ENCODE assay signal across 8 mouse cellular contexts in the genomic region with DNA sequence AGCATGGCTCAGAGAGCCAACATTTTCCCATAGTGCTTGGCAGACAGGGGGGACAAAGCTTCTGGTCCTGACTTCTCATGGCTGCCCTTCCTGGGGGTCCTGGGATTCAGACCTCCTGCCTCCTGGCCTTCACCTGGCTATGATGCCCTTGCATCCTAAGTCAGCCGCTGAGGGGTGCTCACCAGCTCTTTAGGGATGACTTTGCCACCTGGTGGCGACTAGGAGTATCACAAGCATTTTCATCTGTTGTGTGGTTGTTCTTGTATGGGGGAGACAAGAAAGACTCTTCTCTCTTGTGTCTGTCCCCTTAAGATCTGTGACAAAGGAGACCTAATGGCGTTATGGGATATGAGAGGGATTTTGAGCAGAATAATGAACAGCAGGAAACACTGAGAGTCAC. TPM values are rescaled to one million over a fixed set of nuclear protein-coding genes. Genes with fewer than 3 reads are reported as not detected.
DNase-seq lines count a peak whose midpoint lies in the region; ATAC-seq and TF ChIP-seq lines count a peak whose summit lies in the region.

No protein-coding gene starts in this region.

- no peaks in the 10 kb centered on the region for H3K9me3 ChIP-seq in heart, embryonic 10.5 days
- H3K9me3 ChIP-seq in liver, embryonic 13.5 days (replicated peaks), result no peaks in the 10 kb centered on the region
- H3K9me3 ChIP-seq in neural tube, embryonic 13.5 days, result no peaks in the 10 kb centered on the region

- peak overlapping the region; percentile 38 for H3K4me2 ChIP-seq in liver, embryonic 13.5 days
- H3K4me2 ChIP-seq in neural tube, embryonic 13.5 days, result no peak overlapping the region

- H3K9ac ChIP-seq in heart, adult 2 months (ENCODE audit: low read depth, low read length), result no peak overlapping the region
- H3K9ac ChIP-seq in liver, embryonic 13.5 days, result peak overlapping the region; percentile 92; the same call in 1 of the 2 replicates
- H3K9ac ChIP-seq in neural tube, embryonic 13.5 days, result no peak overlapping the region

- peak; percentile 60 to 73 for DNase-seq in heart, adult 2 months
- no peak for DNase-seq in heart, embryonic 10.5 days (ENCODE audit: low spot score)
- DNase-seq in cerebellum, adult 8-10 months, result peak; percentile 77
- DNase-seq in frontal cortex, postnatal 14 days (ENCODE audit: low spot score in 2 of 2), result peak; percentile 40 to 70
- DNase-seq in kidney, adult 9 months, result peak; percentile 63
- DNase-seq in liver, embryonic 13.5 days, result peak; percentile 67
- DNase-seq in telencephalon, adult 2 months (ENCODE audit: low read depth, low spot score), result peak; percentile 42

- H3K4me3 ChIP-seq in heart, adult 2 months, result no peak overlapping the region
- no peak overlapping the region for H3K4me3 ChIP-seq in heart, embryonic 10.5 days
- H3K4me3 ChIP-seq in liver, embryonic 13.5 days (replicated peaks), result no peak overlapping the region
- H3K4me3 ChIP-seq in neural tube, embryonic 13.5 days, result no peak overlapping the region

- 14% methylated on average over 3 of the region's 3 CpGs for WGBS in heart, adult 2 months
- WGBS in heart, embryonic 10.5 days, result 22% methylated on average over 3 of the region's 3 CpGs
- 7% methylated on average over 3 of the region's 3 CpGs for WGBS in liver, embryonic 13.5 days (ENCODE audit: insufficient replicate concordance)
- 6% methylated on average over 3 of the region's 3 CpGs for WGBS in neural tube, embryonic 13.5 days

- intact Hi-C loops in heart, adult 2 months (cut with DNase I), result loop anchor here (1.0 to 2.0 kb wide), 2 partner anchors 33 to 90 kb away; no protein-coding TSS in a partner anchor

- no peak for ATAC-seq in liver, embryonic 13.5 days (ENCODE audit: low read depth)
- ATAC-seq in neural tube, embryonic 13.5 days (ENCODE audit: low read depth), result peak; percentile 38; the same call in 1 of the 2 replicates

- TF ChIP-seq EP300 in heart, adult 2 months (IDR thresholded peaks at IDR 0.05; ENCODE audit: insufficient read depth, low read depth, low read length), result no peak

- H3K27ac ChIP-seq in heart, adult 2 months, result no peak overlapping the region
- no peak overlapping the region for H3K27ac ChIP-seq in heart, embryonic 10.5 days
- H3K27ac ChIP-seq in liver, embryonic 13.5 days, result peak overlapping the region; percentile 99
- no peak overlapping the region for H3K27ac ChIP-seq in neural tube, embryonic 13.5 days (replicated peaks)

- H3K79me2 ChIP-seq in heart, adult 2 months (replicated peaks; ENCODE audit: control insufficient read depth, insufficient read depth, low read length), result no peaks in the 10 kb centered on the region

- peak; percentile 96 for TF ChIP-seq CTCF in heart, adult 2 months (IDR thresholded peaks at IDR 0.05)

- no peaks in the 10 kb centered on the region for H3K27me3 ChIP-seq in heart, adult 2 months (ENCODE audit: control insufficient read depth, insufficient read depth, low read length)
- H3K27me3 ChIP-seq in heart, embryonic 10.5 days (ENCODE audit: insufficient read depth, poor library complexity, severe bottlenecking), result no peaks in the 10 kb centered on the region
- no peaks in the 10 kb centered on the region for H3K27me3 ChIP-seq in liver, embryonic 13.5 days
- H3K27me3 ChIP-seq in neural tube, embryonic 13.5 days, result no peaks in the 10 kb centered on the region

- no peaks in the 10 kb centered on the region for H3K36me3 ChIP-seq in heart, adult 2 months (ENCODE audit: control insufficient read depth, insufficient read depth, low read length)
- H3K36me3 ChIP-seq in heart, embryonic 10.5 days, result peaks cover 57% of the 10 kb centered on the region
- peaks cover 69% of the 10 kb centered on the region for H3K36me3 ChIP-seq in liver, embryonic 13.5 days
- peaks cover 74% of the 10 kb centered on the region for H3K36me3 ChIP-seq in neural tube, embryonic 13.5 days

- TF ChIP-seq POLR2A in heart, adult 2 months (IDR thresholded peaks at IDR 0.05; ENCODE audit: insufficient read depth, low read depth, low read length), result no peak

- H3K4me1 ChIP-seq in heart, adult 2 months (ENCODE audit: control insufficient read depth, insufficient read depth, low read length), result no peaks in the 10 kb centered on the region
- peaks cover 24% of the 10 kb centered on the region for H3K4me1 ChIP-seq in heart, embryonic 10.5 days
- peaks cover 46% of the 10 kb centered on the region for H3K4me1 ChIP-seq in liver, embryonic 13.5 days (replicated peaks)
- peaks cover 17% of the 10 kb centered on the region for H3K4me1 ChIP-seq in neural tube, embryonic 13.5 days (replicated peaks)

RNA-seq across cellular contexts. Expression of gene Tpbgl, which starts 36.8 kb away (rescaled TPM):
- total RNA-seq in heart, adult 2 months (2021), result 1 to 10 TPM; 3.3 to 3.4 TPM
- polyA plus RNA-seq in heart, adult 2 months (2012; rRNA removed), result 3.5 and 5.1 TPM in 2 replicates
- polyA plus RNA-seq in heart, embryonic 10.5 days (2016; fragmentation: Nextera tagmentation; extraction: Ambion mirVana), result 0.89 and 1.2 TPM in 2 replicates
- 0.16 and 0.22 TPM in 2 replicates for polyA plus RNA-seq in liver, embryonic 13.5 days (2015; fragmentation: Nextera tagmentation; extraction: Ambion mirVana)
- polyA plus RNA-seq in neural tube, embryonic 13.5 days (2015; fragmentation: Nextera tagmentation; extraction: Ambion mirVana), result 2.2 and 3.8 TPM in 2 replicates

RNA-seq across cellular contexts. Expression of gene Arrb1, which starts 54.8 kb away (rescaled TPM):
- total RNA-seq in heart, adult 2 months (2021), result 10 to 100 TPM; 15.6 to 22.4 TPM
- 16.1 and 22.5 TPM in 2 replicates for polyA plus RNA-seq in heart, adult 2 months (2012; rRNA removed)
- polyA plus RNA-seq in heart, embryonic 10.5 days (2016; fragmentation: Nextera tagmentation; extraction: Ambion mirVana), result 13.1 and 17.9 TPM in 2 replicates
- polyA plus RNA-seq in liver, embryonic 13.5 days (2015; fragmentation: Nextera tagmentation; extraction: Ambion mirVana), result 96.5 and 121 TPM in 2 replicates
- 15.9 and 16.2 TPM in 2 replicates for polyA plus RNA-seq in neural tube, embryonic 13.5 days (2015; fragmentation: Nextera tagmentation; extraction: Ambion mirVana)
